Mouse (Mus musculus): ENCODE data around the gene Cbx2.

Cbx2 gene

GRCm38 (mm10) chr11:119042466-119043272 lies 19.9 kb downstream of the Cbx2 start:
- no peak for DNase-seq (ENCODE audit: low spot score)

DNA sequence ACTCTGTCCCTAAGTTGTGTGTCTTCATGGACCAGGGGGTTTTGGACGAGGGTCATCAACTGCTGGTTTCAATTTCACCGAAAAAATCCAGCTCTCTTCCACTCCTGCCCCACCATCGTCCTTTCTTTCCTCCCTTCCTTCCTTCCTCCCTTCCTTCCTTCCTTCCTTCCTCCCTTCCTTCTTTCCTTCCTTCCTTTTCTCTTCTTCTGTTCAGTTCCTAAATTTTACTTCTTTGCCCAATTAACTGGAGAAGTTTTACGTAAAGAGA lies 20.4 kb downstream of the Cbx2 start:
- DNase-seq (ENCODE audit: low spot score): no peak

DNA sequence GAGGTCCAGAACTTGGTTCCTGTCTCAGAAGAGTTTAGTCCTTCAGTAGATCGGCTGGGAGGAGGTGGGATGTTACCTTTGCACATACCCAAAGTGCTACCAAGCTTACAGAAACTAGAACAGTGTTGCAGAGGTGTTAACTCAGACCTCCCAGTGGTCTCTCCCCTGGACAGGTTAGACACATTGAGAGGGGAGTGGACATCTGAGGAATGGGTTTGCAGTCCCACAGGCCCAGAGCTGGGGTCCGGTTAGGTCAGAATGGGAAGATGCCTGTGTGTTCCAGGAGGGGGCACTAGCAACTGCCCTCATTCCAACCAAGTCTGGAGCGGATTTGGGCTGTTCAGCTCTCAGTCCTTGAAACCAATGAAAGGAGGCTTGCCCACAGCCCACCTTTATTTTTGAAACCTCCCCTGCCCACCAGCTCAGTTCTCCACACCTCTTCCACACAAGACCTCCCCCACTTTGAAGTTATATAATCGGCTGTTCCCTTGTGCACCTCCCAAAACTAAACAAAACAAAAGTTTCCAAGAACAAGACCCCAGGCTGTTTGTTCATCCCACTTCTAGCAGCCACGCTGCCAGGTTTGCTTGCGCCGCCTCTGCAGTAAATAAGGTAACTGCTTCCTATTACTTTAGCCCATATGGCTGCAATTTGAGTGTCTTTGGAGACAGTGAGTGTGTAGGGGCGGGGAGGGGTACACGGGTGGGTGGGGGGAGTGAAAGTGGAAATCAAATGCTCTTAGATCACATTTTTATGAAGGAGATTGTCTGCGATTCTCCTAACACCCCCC lies 21.2 kb downstream of the Cbx2 start:
- no peak for DNase-seq (ENCODE audit: low spot score)

DNA sequence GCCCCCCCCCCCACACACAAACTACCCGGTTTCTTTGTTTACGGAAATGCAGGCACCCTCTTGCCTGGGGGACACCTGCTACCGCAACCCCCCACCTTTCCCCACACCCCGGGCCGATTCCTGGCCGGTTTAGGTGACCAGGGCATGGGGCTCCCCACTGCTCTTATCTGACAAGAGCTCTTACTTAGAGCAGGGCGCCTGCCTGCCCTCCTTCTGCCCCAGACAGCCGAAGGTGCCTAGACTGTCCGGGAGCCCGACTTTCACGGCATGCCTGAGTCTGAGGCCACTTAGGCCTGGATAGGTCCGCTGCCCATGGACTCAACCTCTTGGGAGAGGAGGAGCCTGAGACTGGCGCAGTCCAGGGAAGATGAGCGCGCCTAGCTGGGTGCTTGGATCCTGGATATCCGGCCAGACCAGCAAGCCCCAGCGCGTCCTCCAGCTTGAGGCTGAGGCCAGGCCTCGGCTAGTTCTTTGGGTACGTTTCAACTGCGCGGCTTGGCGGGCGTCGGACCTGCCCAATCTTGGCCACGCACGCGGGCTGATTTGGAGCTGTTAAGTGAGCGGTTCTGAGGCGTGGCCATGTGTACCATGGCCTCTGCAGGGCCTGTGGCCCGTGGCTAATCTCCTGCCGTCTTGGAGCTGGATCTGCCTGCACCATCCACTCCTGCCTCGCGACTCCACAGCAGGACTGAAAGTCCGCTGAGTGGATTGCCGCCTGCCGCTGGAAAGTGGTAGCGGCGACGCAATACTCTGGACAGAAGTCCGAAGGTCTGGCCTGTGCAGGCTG lies 22.0 kb downstream of the Cbx2 start:
- no peak for DNase-seq (ENCODE audit: low spot score)

DNA sequence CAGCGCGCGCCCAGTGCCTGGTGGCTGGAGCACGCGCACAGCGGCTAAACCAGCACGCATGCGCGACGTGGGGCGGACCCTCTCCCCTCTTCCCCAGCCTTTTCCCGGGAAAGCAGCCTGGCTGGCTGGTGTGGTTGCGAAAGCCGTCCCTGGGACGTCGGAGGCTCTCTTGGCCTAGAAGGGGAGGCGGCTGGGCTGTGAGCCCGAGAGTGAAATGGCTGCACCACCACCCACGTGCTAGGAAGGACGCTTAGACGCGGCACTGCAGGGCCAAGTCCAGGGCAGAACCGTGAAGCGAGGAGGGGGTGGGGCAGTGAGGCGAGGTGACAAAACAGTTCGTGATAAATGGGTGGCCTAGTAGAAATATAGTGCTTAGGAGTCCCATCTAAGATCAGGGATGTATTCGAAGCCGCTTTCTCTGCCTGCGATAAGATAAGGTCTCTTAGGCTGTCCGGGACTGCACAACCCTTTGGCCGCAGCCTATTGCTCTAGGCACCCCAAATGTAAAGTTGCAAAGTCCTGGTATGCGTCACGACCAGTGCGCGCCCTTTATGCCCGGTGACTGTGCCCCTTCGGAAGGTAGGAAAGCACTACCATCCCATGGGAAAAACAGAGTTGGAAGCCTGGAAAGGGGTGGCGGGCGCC lies 24.0 kb downstream of the Cbx2 start:
- DNase-seq (ENCODE audit: low spot score): peak; percentile 70

GRCm38 (mm10) chr11:119047261-119048132 lies 24.7 kb downstream of the Cbx2 start:
- no peak for DNase-seq (ENCODE audit: low spot score)

DNA sequence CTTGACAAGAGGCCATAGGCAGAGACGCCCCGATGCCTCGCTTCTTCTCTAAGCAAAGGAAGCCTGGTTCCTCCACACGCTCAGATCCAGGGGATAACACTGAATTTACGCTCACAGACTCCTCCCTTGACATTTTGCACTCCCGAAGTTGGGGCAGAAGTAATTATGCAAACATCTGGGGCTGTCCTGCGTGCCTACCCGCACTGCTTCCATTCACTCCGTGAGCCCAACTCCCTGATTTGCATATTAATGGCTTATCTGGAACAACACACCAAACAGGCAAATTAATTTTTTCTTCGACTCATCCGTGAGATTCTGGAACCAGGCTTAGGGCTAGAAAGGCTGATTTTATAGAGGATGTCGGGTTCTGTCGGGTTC lies 25.4 kb downstream of the Cbx2 start:
- no peak for DNase-seq (ENCODE audit: low spot score)

- no peak for DNase-seq (ENCODE audit: low spot score)
Observed at GRCm38 (mm10) chr11:119050361-119050760, 27.6 kb downstream of the Cbx2 start.

GRCm38 (mm10) chr11:119051426-119051825 lies 28.7 kb downstream of the Cbx2 start:
- DNase-seq (ENCODE audit: low spot score): no peak

DNA sequence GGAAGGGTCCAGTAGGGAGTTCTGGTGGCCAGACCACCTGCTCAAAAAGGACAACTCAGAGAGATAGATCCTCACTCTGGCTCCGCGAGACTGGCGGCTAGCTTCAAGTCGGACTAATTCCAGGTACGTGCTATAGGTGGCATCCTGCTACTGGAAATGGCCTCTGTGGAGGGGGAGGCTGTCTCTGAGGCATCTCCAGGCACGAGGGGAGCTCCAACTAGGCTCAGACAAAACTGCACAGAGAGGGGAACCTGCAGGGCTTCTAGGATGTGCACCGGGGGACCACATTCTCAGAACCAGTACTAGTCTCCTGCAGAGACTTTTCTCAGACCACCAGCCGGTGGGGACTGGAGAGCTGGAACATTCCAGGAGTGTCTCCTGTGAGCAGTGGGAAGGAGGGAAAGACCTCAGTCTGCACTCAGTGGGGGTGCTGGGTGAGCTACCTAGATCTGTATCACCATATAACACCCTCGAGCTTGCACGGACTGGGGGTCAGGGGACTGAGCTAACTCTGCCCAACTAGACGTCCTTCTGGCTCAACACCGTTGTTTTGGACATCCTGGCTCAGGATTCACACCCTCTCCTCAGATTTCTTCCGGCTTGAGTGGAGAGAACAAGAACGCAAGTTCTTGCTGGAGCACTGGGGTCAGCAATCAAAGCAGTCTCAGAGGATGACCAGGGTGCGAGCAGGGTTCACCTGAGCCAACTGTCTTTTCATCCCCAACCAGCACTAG lies 29.3 kb downstream of the Cbx2 start:
- DNase-seq (ENCODE audit: low spot score): peak; percentile 57

- DNase-seq (ENCODE audit: low spot score): no peak
Observed at GRCm38 (mm10) chr11:119052661-119053256, 30.0 kb downstream of the Cbx2 start.

- peak; percentile 85 for DNase-seq (ENCODE audit: low spot score)
Observed at GRCm38 (mm10) chr11:119053257-119053670, 30.5 kb downstream of the Cbx2 start.

GRCm38 (mm10) chr11:119053738-119054350 lies 31.1 kb downstream of the Cbx2 start:
- no peak for DNase-seq (ENCODE audit: low spot score)

DNA sequence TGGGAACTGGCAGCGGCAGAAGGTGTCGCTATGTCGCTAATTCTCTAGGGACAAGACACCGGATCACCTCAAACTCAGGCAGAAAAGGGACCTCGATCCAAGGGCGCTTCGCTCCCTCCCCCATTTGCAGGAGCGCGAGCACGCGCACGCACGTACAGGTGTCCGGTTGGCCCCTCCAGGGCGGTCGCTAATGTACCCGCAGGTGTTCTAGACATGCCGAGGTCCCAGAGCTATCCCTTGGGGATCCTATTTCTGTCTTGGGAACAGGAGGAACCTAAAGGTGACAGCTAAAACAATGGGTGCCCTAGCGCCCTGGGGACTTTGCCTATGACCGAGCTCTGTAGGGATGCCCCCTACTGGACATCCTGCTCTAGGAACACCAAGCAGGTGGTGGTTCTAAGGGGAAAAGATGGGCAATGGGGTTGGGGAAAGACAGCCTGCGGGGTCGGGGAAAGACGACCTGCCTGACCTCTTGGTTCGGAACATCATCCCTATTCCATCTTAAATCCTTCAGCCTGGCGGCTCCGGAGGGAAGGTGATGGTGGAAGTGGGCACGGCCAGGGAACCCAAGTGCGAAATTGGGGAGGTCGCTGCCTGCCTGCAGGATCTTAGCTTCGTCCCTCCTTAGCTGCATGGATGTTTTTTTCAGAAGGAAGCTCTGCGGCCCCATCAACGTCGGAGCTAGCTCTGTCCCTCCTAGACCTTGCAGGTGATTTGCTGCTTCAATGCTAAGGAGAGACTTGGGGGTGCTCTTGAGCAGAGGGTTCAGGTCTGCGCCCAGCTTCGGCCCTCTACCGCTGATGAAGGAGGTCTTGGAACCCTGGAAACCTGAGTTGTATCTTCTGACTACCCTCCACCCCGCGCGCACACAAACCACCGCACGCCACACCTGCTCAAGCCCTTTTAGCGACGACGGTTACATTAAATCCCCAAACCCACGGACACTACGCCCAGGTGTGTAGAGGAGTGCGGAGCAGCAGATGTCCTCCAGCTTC lies 31.9 kb downstream of the Cbx2 start:
- DNase-seq (ENCODE audit: low spot score): no peak

- DNase-seq (ENCODE audit: low spot score): no peak
Observed at GRCm38 (mm10) chr11:119055571-119056131, 32.9 kb downstream of the Cbx2 start.

DNA sequence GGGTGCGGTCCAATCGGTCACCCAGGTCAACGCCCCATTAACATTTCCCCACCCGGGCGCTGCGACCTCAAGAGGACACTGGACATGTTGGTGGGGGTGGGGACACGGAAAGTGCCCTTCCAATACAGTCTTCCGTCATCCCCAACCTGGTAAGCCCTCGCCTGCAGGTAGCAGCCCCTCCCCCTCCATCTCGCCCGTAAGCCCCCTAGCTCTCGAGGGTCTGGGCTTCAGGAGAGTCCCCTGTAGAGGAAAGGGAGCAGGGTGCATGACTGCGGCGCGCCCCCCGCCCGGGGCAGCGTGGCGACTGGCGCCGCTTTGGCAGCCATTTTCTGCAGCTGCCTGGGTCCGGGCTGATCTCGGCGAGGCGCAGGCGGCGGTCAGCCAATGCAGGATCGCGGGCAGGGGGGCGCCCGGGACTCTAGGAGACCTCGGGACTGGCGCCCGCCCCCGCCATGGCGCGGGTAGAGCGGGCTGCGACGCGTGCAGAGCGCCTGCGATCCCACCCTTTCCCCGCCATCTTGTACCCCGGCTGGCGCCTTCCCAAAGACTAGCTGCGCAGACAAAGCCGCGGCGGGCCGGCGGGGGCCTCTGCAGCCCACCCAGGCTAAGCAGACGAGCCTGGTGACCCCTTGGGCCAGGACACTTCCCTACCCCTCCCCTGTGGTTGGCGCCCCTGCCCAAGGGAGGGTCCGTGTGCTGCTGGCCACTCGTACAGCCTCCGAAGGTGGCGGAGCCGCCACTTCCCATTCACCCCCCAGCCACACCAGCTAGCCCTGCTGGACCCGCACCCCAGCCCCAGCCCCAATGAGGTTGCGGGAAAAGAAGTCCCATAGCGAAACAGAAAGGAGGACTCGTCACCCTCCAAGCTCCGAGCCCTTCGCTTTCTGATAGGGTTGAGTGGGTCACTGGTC lies 33.8 kb downstream of the Cbx2 start:
- DNase-seq (ENCODE audit: low spot score): no peak

DNA sequence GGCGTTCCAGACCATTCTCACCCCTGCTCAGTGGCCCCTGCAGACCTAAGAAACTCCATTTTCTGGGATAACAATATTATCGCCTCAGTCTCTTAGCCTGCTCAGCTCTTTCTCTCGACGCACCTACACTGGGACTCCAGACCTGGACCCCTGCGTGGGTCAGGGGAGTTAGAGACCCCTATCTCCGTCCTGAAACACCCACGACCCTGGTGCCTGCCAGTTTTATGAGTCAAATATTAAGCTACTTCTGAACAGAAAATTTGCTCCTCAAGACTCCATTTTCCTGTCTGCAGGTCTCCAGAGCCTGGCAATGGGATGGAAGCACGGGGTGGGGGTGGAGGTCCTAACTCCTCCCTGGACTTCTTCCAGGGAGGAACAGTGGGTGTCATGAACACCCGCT lies 34.5 kb downstream of the Cbx2 start:
- no peak for DNase-seq (ENCODE audit: low spot score)

Measured in lung, postnatal 25 days (tissue).